Mouse (Mus musculus): ENCODE data around the gene Unc13a. TPM values are rescaled to one million over a fixed set of nuclear protein-coding genes. Genes with fewer than 3 reads are reported as not detected.
A peak's percentile ranks its signal among the peaks of the same experiment; 100 is the strongest.

Gene Unc13a
- polyA plus RNA-seq, 1 experiment from 2014 or later, result 17.1 TPM

- H3K27ac ChIP-seq, result no peak overlapping the region
- H3K4me3 ChIP-seq (replicated peaks), result no peak overlapping the region
- peaks cover 59% of the 10 kb centered on the region for H3K36me3 ChIP-seq
- WGBS, result 27% methylated on average over 9 of the region's 9 CpGs
- H3K9me3 ChIP-seq, result no peaks in the 10 kb centered on the region
- no peak overlapping the region for H3K9ac ChIP-seq (replicated peaks)
- no peak for ATAC-seq
- peaks cover 91% of the 10 kb centered on the region for H3K27me3 ChIP-seq
- H3K4me1 ChIP-seq (replicated peaks), result peaks cover 8% of the 10 kb centered on the region
- no peak overlapping the region for H3K4me2 ChIP-seq (replicated peaks)
Observed at GRCm38 (mm10) chr8:71657816-71658215, 13.7 kb downstream of the Unc13a start.

DNA sequence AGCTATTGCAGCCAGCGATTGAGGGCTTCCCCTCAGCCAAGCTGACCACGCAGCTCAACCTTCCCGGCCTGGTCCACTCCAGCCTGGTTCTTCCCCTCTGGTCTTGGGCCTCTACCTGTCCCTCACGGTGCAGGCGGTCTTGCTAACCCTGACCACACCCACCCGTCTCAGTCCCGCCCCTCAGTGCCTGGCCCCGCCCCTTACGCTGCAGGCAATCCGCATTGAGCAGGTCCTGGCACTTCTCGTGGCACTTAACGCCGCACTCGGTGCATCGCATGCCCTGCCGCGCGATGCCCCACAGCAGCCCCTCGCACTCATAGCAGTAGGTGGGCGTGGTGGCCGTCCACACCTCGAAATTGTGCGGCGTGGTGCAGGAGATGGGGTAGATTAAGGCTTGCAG, 17.0 kb downstream of the Unc13a start:
- H3K4me3 ChIP-seq (replicated peaks), result peak overlapping the region; percentile 20
- no peak overlapping the region for H3K27ac ChIP-seq
- H3K4me2 ChIP-seq (replicated peaks), result peak overlapping the region; percentile 40
- no peaks in the 10 kb centered on the region for H3K9me3 ChIP-seq
- H3K9ac ChIP-seq (replicated peaks), result 0 out of 2 replicates have a peak overlapping the region, but pooled peaks have one; percentile 23
- WGBS, result under 1% methylated on average over 24 of the region's 24 CpGs
- H3K4me1 ChIP-seq (replicated peaks), result peaks cover 8% of the 10 kb centered on the region
- H3K27me3 ChIP-seq, result peaks cover 68% of the 10 kb centered on the region
- ATAC-seq, result peak; percentile 49; the same call in 1 of the 2 replicates
- peaks cover 72% of the 10 kb centered on the region for H3K36me3 ChIP-seq

GRCm38 (mm10) chr8:71645510-71645909, 26.0 kb downstream of the Unc13a start:
- peaks cover 82% of the 10 kb centered on the region for H3K36me3 ChIP-seq

DNA sequence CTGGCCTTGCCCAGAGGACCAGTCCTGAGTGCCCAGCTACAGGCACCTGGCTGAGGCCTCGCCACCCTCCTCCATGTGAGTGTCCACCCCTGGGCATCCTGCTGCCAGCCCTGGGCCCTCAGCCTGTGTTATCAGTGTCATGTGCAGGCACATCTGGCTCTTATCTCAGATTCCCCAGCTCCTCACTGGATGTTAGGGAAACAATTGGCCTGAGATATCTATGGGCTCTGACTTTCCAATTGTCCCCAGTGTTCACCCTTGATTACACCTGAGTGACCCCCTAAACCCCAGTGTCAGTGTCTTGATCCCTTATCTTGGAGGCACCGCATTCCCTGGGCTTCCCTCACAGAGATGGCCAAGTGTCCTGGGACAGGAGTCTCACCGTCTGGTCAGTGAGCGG, 32.2 kb downstream of the Unc13a start:
- Histone ChIP-seq H3K36me3 (peaks cover 47% of the 10 kb centered on the region), H3K4me3 (replicated peaks) (no peak overlapping the region), H3K27me3 (peaks cover 29% of the 10 kb centered on the region), H3K4me1 (replicated peaks) (peaks cover 5% of the 10 kb centered on the region), H3K27ac (no peak overlapping the region), H3K9me3 (no peaks in the 10 kb centered on the region), H3K4me2 (replicated peaks) (no peak overlapping the region), H3K9ac (replicated peaks) (no peak overlapping the region)
- WGBS, result 93% methylated on average over 4 of the region's 4 CpGs
- no peak for ATAC-seq

More at GRCm38 (mm10) chr8:71645510-71645909, 26.0 kb downstream of the Unc13a start:
- Histone ChIP-seq H3K27ac (no peak overlapping the region), H3K4me3 (replicated peaks) (no peak overlapping the region), H3K4me1 (replicated peaks) (no peaks in the 10 kb centered on the region), H3K4me2 (replicated peaks) (no peak overlapping the region), H3K27me3 (no peaks in the 10 kb centered on the region), H3K9ac (replicated peaks) (no peak overlapping the region), H3K9me3 (no peaks in the 10 kb centered on the region)
- WGBS, result 83% methylated on average over 9 of the region's 9 CpGs
- no peak for ATAC-seq

DNA sequence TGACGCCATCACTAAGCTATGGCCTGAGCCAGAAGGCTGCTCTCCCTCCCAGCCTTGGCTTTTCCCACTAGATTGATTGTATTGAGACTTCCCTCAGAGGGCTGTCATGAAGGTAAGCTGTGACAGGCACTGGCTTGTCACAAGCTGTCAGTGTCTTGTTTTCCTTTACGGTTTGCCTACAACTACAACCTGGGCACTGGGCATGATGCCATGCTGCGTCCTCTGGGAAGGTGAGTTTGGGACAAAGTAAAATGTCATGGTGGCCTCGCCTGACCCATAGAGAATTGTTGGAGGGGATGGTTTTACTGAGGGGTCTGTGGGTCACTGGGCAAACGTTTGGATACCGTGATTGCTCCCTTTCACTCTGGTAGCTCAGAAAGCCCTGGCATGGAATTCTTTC, 33.2 kb downstream of the Unc13a start:
- Histone ChIP-seq H3K27me3 (peaks cover 37% of the 10 kb centered on the region), H3K4me3 (replicated peaks) (no peak overlapping the region), H3K4me1 (replicated peaks) (peaks cover 8% of the 10 kb centered on the region), H3K9ac (replicated peaks) (no peak overlapping the region), H3K9me3 (no peaks in the 10 kb centered on the region), H3K4me2 (replicated peaks) (no peak overlapping the region), H3K27ac (no peak overlapping the region), H3K36me3 (peaks cover 39% of the 10 kb centered on the region)
- 76% methylated on average over 6 of the region's 6 CpGs for WGBS
- no peak for ATAC-seq

GRCm38 (mm10) chr8:71637149-71638095, 34.1 kb downstream of the Unc13a start:
- H3K4me2 ChIP-seq (replicated peaks), result no peak overlapping the region
- peaks cover 39% of the 10 kb centered on the region for H3K36me3 ChIP-seq
- H3K4me3 ChIP-seq (replicated peaks), result no peak overlapping the region
- WGBS, result 68% methylated on average over 8 of the region's 8 CpGs
- H3K9me3 ChIP-seq, result 0 out of 2 replicates have a peak, but pooled peaks cover 2% of the 10 kb centered on the region
- H3K27me3 ChIP-seq, result peaks cover 46% of the 10 kb centered on the region
- no peak overlapping the region for H3K9ac ChIP-seq (replicated peaks)
- H3K4me1 ChIP-seq (replicated peaks), result peaks cover 8% of the 10 kb centered on the region
- no peak overlapping the region for H3K27ac ChIP-seq
- ATAC-seq, result no peak

GRCm38 (mm10) chr8:71633981-71634667, 37.4 kb downstream of the Unc13a start:
- Histone ChIP-seq H3K36me3 (peaks cover 23% of the 10 kb centered on the region), H3K4me3 (replicated peaks) (0 out of 2 replicates have a peak overlapping the region, but pooled peaks have one; percentile 8), H3K9me3 (0 out of 2 replicates have a peak, but pooled peaks cover 2% of the 10 kb centered on the region), H3K9ac (replicated peaks) (no peak overlapping the region), H3K4me2 (replicated peaks) (peak overlapping the region; percentile 40), H3K27ac (peak overlapping the region; percentile 69), H3K4me1 (replicated peaks) (peaks cover 18% of the 10 kb centered on the region), H3K27me3 (peaks cover 68% of the 10 kb centered on the region)
- WGBS, result 3% methylated on average over 26 of the region's 26 CpGs
- ATAC-seq, result peak; percentile 27; the same call in 1 of the 2 replicates

DNA sequence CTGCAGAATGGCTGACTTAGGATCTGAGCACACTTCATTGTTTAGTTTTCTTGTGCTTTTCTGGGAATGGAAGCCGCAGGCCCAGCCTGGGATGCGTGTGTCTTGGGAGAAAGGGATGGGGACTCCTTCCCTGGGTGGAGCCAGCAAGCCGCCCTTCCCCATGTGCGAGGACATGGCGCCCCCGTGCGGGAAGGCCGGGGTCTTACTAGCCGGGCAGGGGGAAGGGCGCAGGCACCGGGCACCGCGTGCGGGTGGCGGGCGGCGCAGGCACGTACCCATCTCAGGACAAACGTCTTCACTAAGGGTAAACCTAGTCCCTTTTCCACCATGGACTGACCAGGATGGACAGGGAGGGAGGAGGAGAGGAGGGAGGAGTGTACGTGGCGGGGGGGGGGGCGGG, 38.4 kb downstream of the Unc13a start:
- Histone ChIP-seq H3K27me3 (peaks cover 64% of the 10 kb centered on the region), H3K4me1 (replicated peaks) (peaks cover 26% of the 10 kb centered on the region), H3K4me3 (replicated peaks) (no peak overlapping the region), H3K4me2 (replicated peaks) (no peak overlapping the region), H3K36me3 (peaks cover 17% of the 10 kb centered on the region), H3K9me3 (0 out of 2 replicates have a peak, but pooled peaks cover 2% of the 10 kb centered on the region), H3K9ac (replicated peaks) (no peak overlapping the region), H3K27ac (no peak overlapping the region)
- no peak for ATAC-seq
- WGBS, result 12% methylated on average over 19 of the region's 22 CpGs

DNA sequence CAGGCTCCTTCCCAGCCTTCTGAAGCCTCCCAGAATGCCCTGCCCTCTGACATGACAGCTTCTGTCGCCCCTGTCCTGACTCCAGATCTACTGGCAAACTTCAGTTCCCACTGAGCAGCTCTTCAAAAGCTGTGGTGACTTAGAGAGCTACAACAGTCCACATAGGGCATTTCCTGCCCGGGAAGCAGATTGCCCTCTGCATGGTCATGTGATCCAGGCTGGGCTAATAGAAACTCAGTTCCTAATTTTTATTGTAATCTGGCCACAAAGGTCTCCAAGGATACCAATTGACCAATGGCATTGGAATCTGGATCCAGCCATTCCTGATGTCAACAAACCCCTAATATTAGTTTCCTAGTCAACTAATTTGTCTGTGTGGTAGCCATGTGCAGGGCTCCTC, 39.7 kb downstream of the Unc13a start:
- 65% methylated on average over 2 of the region's 2 CpGs for WGBS
- H3K27ac ChIP-seq, result no peak overlapping the region
- peaks cover 17% of the 10 kb centered on the region for H3K36me3 ChIP-seq
- H3K9ac ChIP-seq (replicated peaks), result no peak overlapping the region
- peaks cover 26% of the 10 kb centered on the region for H3K4me1 ChIP-seq (replicated peaks)
- no peak for ATAC-seq
- peaks cover 67% of the 10 kb centered on the region for H3K27me3 ChIP-seq
- no peak overlapping the region for H3K4me2 ChIP-seq (replicated peaks)
- H3K4me3 ChIP-seq (replicated peaks), result no peak overlapping the region
- H3K9me3 ChIP-seq, result 0 out of 2 replicates have a peak, but pooled peaks cover 2% of the 10 kb centered on the region

DNA sequence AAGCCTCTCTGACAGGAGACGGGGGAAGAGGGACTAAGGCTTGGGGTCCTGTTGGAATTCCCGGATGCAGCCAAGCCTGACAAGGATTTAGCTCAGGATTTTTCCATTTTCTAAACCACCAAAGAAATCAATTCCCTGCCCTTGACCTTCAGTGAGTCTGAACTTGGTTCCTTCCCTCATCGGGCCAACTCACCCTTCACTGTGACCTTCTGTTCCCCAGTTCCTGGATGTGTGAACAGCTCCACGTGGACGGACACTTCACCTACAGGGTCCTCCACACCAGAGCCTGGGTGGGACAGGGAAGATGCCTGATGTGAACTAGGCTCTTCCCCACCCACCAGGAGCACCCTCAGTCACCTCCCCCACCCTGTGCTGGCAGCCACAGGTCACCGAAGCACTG, 40.8 kb downstream of the Unc13a start:
- 88% methylated on average over 6 of the region's 6 CpGs for WGBS
- peaks cover 62% of the 10 kb centered on the region for H3K27me3 ChIP-seq
- ATAC-seq, result no peak

GRCm38 (mm10) chr8:71629781-71630212, 41.8 kb downstream of the Unc13a start:
- Histone ChIP-seq H3K27me3 (peaks cover 52% of the 10 kb centered on the region), H3K9ac (replicated peaks) (peak overlapping the region; percentile 67), H3K4me1 (replicated peaks) (peaks cover 26% of the 10 kb centered on the region), H3K4me3 (replicated peaks) (peak overlapping the region; percentile 49), H3K4me2 (replicated peaks) (peak overlapping the region; percentile 90), H3K36me3 (peaks cover 23% of the 10 kb centered on the region), H3K27ac (peak overlapping the region; percentile 77), H3K9me3 (0 out of 2 replicates have a peak, but pooled peaks cover 2% of the 10 kb centered on the region)
- WGBS, result 3% methylated on average over 25 of the region's 25 CpGs
- ATAC-seq, result peak; percentile 25

More for the DNA sequence above, 40.8 kb downstream of the Unc13a start:
- H3K9me3 ChIP-seq, result 0 out of 2 replicates have a peak, but pooled peaks cover 2% of the 10 kb centered on the region
- no peak overlapping the region for H3K4me3 ChIP-seq (replicated peaks)
- no peak overlapping the region for H3K27ac ChIP-seq
- H3K4me1 ChIP-seq (replicated peaks), result peaks cover 26% of the 10 kb centered on the region
- H3K9ac ChIP-seq (replicated peaks), result no peak overlapping the region
- peaks cover 17% of the 10 kb centered on the region for H3K36me3 ChIP-seq
- no peak overlapping the region for H3K4me2 ChIP-seq (replicated peaks)

Measured in midbrain, embryonic 13.5 days (tissue).